Mouse (Mus musculus): ENCODE data around the gene Gm2888.
"Not testable (repeated sequence)": the region's sequence is repeated elsewhere in the genome, so short reads cannot be mapped to it uniquely, and the experiment has no call there.

The Gm2888 gene

DNA sequence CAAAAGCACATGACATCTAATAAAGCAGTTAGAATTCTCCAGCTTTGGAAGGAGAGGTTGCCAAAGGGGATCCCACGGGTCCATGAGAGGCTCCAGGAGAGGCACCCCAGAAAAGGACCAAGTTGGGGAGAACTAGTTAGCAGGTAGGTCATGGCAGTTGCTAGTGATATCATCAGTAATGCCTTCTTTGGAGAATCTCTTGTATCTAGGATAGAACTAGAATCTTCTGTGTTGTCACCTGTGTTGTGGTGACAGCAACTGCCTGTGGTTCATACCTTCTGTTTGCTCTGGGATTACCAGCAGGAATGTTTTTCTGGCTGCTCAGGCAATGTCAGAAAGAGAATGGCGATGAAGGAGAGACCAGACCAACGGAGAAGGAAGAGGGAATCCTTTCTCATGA, at the start of gene Gm2888:
Gene Gm2888, plus strand, starts transcription at position 301 of the 400 bp plus-strand sequence.
- DNase-seq (ENCODE audit: extremely low spot score), result not testable (repeated sequence)

DNA sequence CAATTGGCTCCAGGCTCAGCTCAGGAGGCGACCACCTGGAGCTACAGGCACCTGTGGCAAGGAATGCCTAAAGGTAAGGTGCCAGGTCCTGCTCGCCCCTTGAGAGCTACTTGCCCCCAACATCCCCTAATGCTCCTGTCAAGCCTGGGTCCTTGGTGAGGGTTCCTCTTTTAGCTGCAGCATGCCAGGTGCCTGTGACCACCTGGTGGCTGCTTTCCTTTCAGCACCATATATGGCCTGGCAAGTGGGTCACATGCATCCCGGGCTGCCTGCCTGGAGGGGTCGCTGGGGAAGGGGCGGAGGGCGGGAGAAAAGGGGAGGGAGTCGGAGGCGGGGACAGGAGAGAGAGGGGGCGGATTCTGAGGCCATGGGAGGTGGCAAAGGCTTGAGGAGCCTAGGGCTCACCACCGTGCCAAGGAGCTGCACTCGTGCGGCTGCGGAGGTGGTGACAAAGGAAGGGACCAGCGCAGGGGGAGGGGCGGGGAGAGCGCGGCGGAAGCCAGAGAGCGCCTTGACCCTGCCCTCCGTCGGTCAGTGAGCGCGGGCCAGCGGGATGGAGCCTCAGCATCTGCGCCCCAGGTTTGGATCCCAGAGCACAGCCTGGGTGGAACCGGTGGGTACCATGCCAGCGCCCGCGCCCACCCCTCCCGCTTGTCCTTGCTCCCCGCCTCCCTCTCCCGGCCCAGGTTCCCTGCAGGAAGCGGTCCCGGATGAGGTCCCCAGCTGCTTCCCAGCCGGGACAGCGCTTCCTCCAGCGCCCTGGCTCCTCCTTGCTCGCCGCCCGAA, 19.1 kb downstream of the Gm2888 start, which contains the start of gene Gm2897:
Gene Gm2897, plus strand, starts transcription at position 559 of the 786 bp plus-strand sequence.
- DNase-seq (ENCODE audit: extremely low spot score), result peak; percentile 60

GRCm38 (mm10) chr14:3049513-3049800, 19.7 kb downstream of the Gm2888 start:
- peak; percentile 35 for DNase-seq (ENCODE audit: extremely low spot score)

DNA sequence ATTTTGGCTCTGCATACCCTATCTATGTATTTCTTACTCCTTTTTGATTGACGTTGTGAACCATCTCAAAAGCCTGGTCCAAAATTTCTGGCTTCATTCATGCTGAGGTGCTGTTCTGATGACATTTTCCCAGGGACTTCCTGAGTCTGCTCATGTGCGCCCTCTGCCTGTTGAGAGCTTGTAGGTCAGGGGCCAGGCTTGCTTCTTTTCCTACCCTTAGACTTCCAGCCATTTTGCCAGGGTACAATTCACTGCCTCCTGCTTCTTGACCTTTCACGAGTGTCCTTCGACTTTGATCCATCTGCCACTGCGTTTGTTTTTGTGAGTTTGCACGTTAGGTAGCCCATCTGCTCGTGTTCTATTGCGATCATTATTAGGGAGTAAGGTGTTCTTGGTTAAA, 20.3 kb downstream of the Gm2888 start:
- not testable (repeated sequence) for DNase-seq (ENCODE audit: extremely low spot score)

Data from embryo, embryonic 9.5 days (tissue).